Mouse (Mus musculus) inflammation-experienced regulatory T-cells, adult 16 weeks (primary cell): ENCODE measurements around the gene Ermard. TPM values are rescaled to one million over a fixed set of nuclear protein-coding genes. Genes with fewer than 3 reads are reported as not detected.

Experiments
- polyA plus RNA-seq: library from polyadenylated mRNA; unstranded; fragments of 100-300 nt; shearing (Covaris generic); gene quantifications from one replicate; pipeline ENCODE4 v1.2.1, GENCODE M21; 2017

Ermard gene
- 161 TPM for polyA plus RNA-seq

DNA sequence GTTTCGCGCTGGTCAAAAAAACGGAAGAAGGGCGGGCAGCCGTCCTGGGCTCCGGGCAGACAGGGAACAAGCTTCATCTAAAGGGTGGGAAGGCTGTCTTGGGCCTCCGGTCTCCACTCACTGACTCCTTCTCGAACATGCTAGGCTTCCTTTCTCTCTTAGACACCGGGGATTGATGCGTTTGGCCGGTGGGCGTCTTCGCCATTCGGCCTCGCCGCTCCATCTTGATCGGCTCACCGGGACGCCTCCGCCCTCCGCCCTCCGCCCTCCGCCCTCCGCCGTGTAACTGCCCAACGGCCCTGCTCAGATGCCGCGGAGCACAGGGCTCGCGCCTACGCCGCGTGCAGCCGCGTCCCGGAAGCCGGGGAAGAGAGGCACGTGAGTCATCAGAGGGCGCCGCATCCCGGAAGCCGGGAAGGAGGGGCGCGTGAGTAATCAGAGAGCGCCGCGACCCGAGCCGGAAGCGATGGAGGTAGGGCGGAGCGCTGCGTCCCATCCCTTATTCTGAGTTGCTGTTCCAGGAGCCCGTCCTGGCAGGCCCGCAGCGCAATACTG is at the start of gene Ermard, which contains the start of the genes Tcte3 and Gm3448:
TSS of gene Ermard (plus strand) at position 34 of the 555 bp plus-strand sequence.
TSS of gene Tcte3 (minus strand) at position 314 of the 555 bp plus-strand sequence.
TSS of gene Gm3448 (minus strand) at position 363 of the 555 bp plus-strand sequence.

DNA sequence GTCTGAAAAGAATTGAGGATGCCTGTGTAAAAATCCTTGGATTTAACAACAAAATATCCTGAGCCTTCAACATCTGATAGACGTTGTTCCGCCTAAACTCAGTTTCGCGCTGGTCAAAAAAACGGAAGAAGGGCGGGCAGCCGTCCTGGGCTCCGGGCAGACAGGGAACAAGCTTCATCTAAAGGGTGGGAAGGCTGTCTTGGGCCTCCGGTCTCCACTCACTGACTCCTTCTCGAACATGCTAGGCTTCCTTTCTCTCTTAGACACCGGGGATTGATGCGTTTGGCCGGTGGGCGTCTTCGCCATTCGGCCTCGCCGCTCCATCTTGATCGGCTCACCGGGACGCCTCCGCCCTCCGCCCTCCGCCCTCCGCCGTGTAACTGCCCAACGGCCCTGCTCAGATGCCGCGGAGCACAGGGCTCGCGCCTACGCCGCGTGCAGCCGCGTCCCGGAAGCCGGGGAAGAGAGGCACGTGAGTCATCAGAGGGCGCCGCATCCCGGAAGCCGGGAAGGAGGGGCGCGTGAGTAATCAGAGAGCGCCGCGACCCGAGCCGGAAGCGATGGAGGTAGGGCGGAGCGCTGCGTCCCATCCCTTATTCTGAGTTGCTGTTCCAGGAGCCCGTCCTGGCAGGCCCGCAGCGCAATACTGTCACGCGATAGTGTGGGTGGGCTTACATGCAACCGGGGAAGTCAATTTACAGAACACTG is 31.1 kb upstream of the Ermard start, which contains the start of gene Gm3435:
TSS of gene Gm3435 (plus strand) at position 471 of the 708 bp plus-strand sequence.

Other genes starting within 250 kb of the Ermard start
- 0.35 TPM for gene Wdr27, start 98.0 kb upstream of the Ermard start, polyA plus RNA-seq
- gene 1600012H06Rik, start 98.0 kb upstream of the Ermard start, polyA plus RNA-seq: 37.0 TPM
- gene Phf10, start 79.9 kb upstream of the Ermard start, polyA plus RNA-seq: 5.3 TPM
- gene 9030025P20Rik, start 62.7 kb upstream of the Ermard start, polyA plus RNA-seq: 16.6 TPM
- not detected for gene Gm3417, start 62.4 kb upstream of the Ermard start, polyA plus RNA-seq
- gene Gm3435, start 31.0 kb upstream of the Ermard start, polyA plus RNA-seq: 10.9 TPM
- 1.6 TPM for gene Tcte3, start 280 bp downstream of the Ermard start, polyA plus RNA-seq
- 3.3 TPM for gene Gm3448, start 329 bp downstream of the Ermard start, polyA plus RNA-seq